Mouse (Mus musculus): ENCODE data around the gene Egfl8. TPM values are rescaled to one million over a fixed set of nuclear protein-coding genes. Genes with fewer than 3 reads are reported as not detected.

Gene Egfl8
- 3.6 and 5.3 TPM in 2 replicates for polyA plus RNA-seq (2012; rRNA removed)

- no peak for DNase-seq (ENCODE audit: low read depth)
Measured at GRCm38 (mm10) chr17:34615871-34616270, at the start of gene Egfl8. TSS of gene Egfl8 (minus strand) at chr17:34615971.

- no peak for DNase-seq (ENCODE audit: low read depth)
Measured at GRCm38 (mm10) chr17:34664472-34664871, 48.7 kb upstream of the Egfl8 start.

GRCm38 (mm10) chr17:34663558-34663957 lies 47.8 kb upstream of the Egfl8 start:
- no peak for DNase-seq (ENCODE audit: low read depth)

GRCm38 (mm10) chr17:34662978-34663377 lies 47.2 kb upstream of the Egfl8 start:
- DNase-seq (ENCODE audit: low read depth), result no peak

- DNase-seq (ENCODE audit: low read depth), result no peak
Measured at GRCm38 (mm10) chr17:34662468-34662867, 46.7 kb upstream of the Egfl8 start.

- DNase-seq (ENCODE audit: low read depth), result no peak
Measured at GRCm38 (mm10) chr17:34661121-34661591, 45.4 kb upstream of the Egfl8 start.

GRCm38 (mm10) chr17:34660259-34660820 lies 44.6 kb upstream of the Egfl8 start:
- DNase-seq (ENCODE audit: low read depth), result no peak

GRCm38 (mm10) chr17:34659897-34660214 lies 44.1 kb upstream of the Egfl8 start:
- DNase-seq (ENCODE audit: low read depth), result no peak

- DNase-seq (ENCODE audit: low read depth), result no peak
Measured at GRCm38 (mm10) chr17:34659181-34659896, 43.6 kb upstream of the Egfl8 start.

GRCm38 (mm10) chr17:34658591-34658990 lies 42.8 kb upstream of the Egfl8 start:
- no peak for DNase-seq (ENCODE audit: low read depth)

GRCm38 (mm10) chr17:34658145-34658544 lies 42.4 kb upstream of the Egfl8 start:
- no peak for DNase-seq (ENCODE audit: low read depth)

- DNase-seq (ENCODE audit: low read depth), result no peak
Measured at GRCm38 (mm10) chr17:34657271-34657670, 41.5 kb upstream of the Egfl8 start.

GRCm38 (mm10) chr17:34656666-34657065 lies 40.9 kb upstream of the Egfl8 start:
- DNase-seq (ENCODE audit: low read depth), result no peak

GRCm38 (mm10) chr17:34655581-34655991 lies 39.8 kb upstream of the Egfl8 start:
- no peak for DNase-seq (ENCODE audit: low read depth)

GRCm38 (mm10) chr17:34655160-34655559 lies 39.4 kb upstream of the Egfl8 start:
- DNase-seq (ENCODE audit: low read depth), result no peak

- no peak for DNase-seq (ENCODE audit: low read depth)
Measured at GRCm38 (mm10) chr17:34654392-34654791, 38.6 kb upstream of the Egfl8 start.

GRCm38 (mm10) chr17:34653746-34654285 lies 38.0 kb upstream of the Egfl8 start:
- DNase-seq (ENCODE audit: low read depth), result no peak

GRCm38 (mm10) chr17:34652985-34653384 lies 37.2 kb upstream of the Egfl8 start:
- DNase-seq (ENCODE audit: low read depth), result no peak

GRCm38 (mm10) chr17:34652546-34652945 lies 36.8 kb upstream of the Egfl8 start:
- DNase-seq (ENCODE audit: low read depth), result no peak

- DNase-seq (ENCODE audit: low read depth), result no peak
Measured at GRCm38 (mm10) chr17:34651507-34652221, 35.9 kb upstream of the Egfl8 start.

GRCm38 (mm10) chr17:34650781-34651180 lies 35.0 kb upstream of the Egfl8 start:
- DNase-seq (ENCODE audit: low read depth), result no peak

- no peak for DNase-seq (ENCODE audit: low read depth)
Measured at GRCm38 (mm10) chr17:34649106-34649864, 33.5 kb upstream of the Egfl8 start.
